Comparison of ENCODE assay signal across 8 mouse cellular contexts in genomic region chr4:142238486-142239239, GRCm38 (mm10). TPM values are rescaled to one million over a fixed set of nuclear protein-coding genes. Genes with fewer than 3 reads are reported as not detected.
DNase-seq lines count a peak whose midpoint lies in the region; ATAC-seq and TF ChIP-seq lines count a peak whose summit lies in the region.

No protein-coding gene starts in this region.

- no peaks in the 10 kb centered on the region for H3K9me3 ChIP-seq in embryonic facial prominence, embryonic 10.5 days
- H3K9me3 ChIP-seq in heart, embryonic 10.5 days = no peaks in the 10 kb centered on the region
- no peaks in the 10 kb centered on the region for H3K9me3 ChIP-seq in limb, embryonic 14.5 days (ENCODE audit: control insufficient read depth, low read length)
- H3K9me3 ChIP-seq in midbrain, embryonic 14.5 days (ENCODE audit: control insufficient read depth, low read length) = no peaks in the 10 kb centered on the region
- H3K9me3 ChIP-seq in stomach, postnatal 0 days (ENCODE audit: control insufficient read depth, low read length) = no peaks in the 10 kb centered on the region

- 1% methylated on average over 69 of the region's 69 CpGs for WGBS in embryonic facial prominence, embryonic 10.5 days
- WGBS in heart, embryonic 10.5 days = under 1% methylated on average over 69 of the region's 69 CpGs
- 0% methylated on average over 51 of the region's 69 CpGs for WGBS in limb, embryonic 14.5 days
- under 1% methylated on average over 69 of the region's 69 CpGs for WGBS in midbrain, embryonic 14.5 days
- WGBS in stomach, postnatal 0 days = under 1% methylated on average over 69 of the region's 69 CpGs

- peak; percentile 66 for ATAC-seq in limb, embryonic 14.5 days (ENCODE audit: low FRiP score, low read depth)
- ATAC-seq in midbrain, embryonic 14.5 days (ENCODE audit: low FRiP score, low TSS enrichment) = peak; percentile 29; the same call in 1 of the 2 replicates
- peak; percentile 53 for ATAC-seq in stomach, postnatal 0 days (ENCODE audit: low FRiP score, low TSS enrichment)

- H3K4me3 ChIP-seq in embryonic facial prominence, embryonic 10.5 days = peak overlapping the region; percentile 77
- peak overlapping the region; percentile 82 for H3K4me3 ChIP-seq in heart, embryonic 10.5 days
- peak overlapping the region; percentile 73 for H3K4me3 ChIP-seq in limb, embryonic 14.5 days (replicated peaks; ENCODE audit: low read length)
- H3K4me3 ChIP-seq in midbrain, embryonic 14.5 days (replicated peaks; ENCODE audit: low read depth, low read length) = peak overlapping the region; percentile 57
- peak overlapping the region; percentile 55 for H3K4me3 ChIP-seq in stomach, postnatal 0 days (ENCODE audit: low read depth, low read length)

- TF ChIP-seq EP300 in stomach, postnatal 0 days (optimal IDR thresholded peaks at IDR 0.05) = no peak

- peaks cover 68% of the 10 kb centered on the region for H3K4me1 ChIP-seq in embryonic facial prominence, embryonic 10.5 days
- H3K4me1 ChIP-seq in heart, embryonic 10.5 days = peaks cover 47% of the 10 kb centered on the region
- peaks cover 34% of the 10 kb centered on the region for H3K4me1 ChIP-seq in limb, embryonic 14.5 days (ENCODE audit: control insufficient read depth, insufficient read depth, low read length)
- peaks cover 19% of the 10 kb centered on the region for H3K4me1 ChIP-seq in midbrain, embryonic 14.5 days (ENCODE audit: control insufficient read depth, insufficient read depth, low read length)
- H3K4me1 ChIP-seq in stomach, postnatal 0 days (replicated peaks; ENCODE audit: control insufficient read depth, insufficient read depth) = no peaks in the 10 kb centered on the region

- peaks cover 8% of the 10 kb centered on the region for H3K27me3 ChIP-seq in embryonic facial prominence, embryonic 10.5 days (replicated peaks; ENCODE audit: low read depth, poor library complexity, severe bottlenecking)
- H3K27me3 ChIP-seq in heart, embryonic 10.5 days (ENCODE audit: insufficient read depth, poor library complexity, severe bottlenecking) = no peaks in the 10 kb centered on the region
- no peaks in the 10 kb centered on the region for H3K27me3 ChIP-seq in limb, embryonic 14.5 days (ENCODE audit: control insufficient read depth, insufficient read depth, low read length)
- H3K27me3 ChIP-seq in midbrain, embryonic 14.5 days (ENCODE audit: control insufficient read depth, insufficient read depth, low read length) = peaks cover 7% of the 10 kb centered on the region; the same call in 1 of the 2 replicates
- no peaks in the 10 kb centered on the region for H3K27me3 ChIP-seq in stomach, postnatal 0 days (ENCODE audit: control insufficient read depth, insufficient read depth, low read length)

- peak overlapping the region; percentile 95 for H3K4me2 ChIP-seq in limb, embryonic 14.5 days (replicated peaks; ENCODE audit: low read depth, low read length, severe bottlenecking)
- peak overlapping the region; percentile 99 for H3K4me2 ChIP-seq in midbrain, embryonic 14.5 days (ENCODE audit: low read length)
- H3K4me2 ChIP-seq in stomach, postnatal 0 days (replicated peaks; ENCODE audit: low read depth) = peak overlapping the region; percentile 93

- no peak for TF ChIP-seq POLR2A in limb, embryonic 14.5 days (IDR thresholded peaks at IDR 0.05; ENCODE audit: borderline replicate concordance, extremely low read depth, insufficient read depth, insufficient read length)

- H3K27ac ChIP-seq in embryonic facial prominence, embryonic 10.5 days (replicated peaks) = peak overlapping the region; percentile 87
- H3K27ac ChIP-seq in heart, embryonic 10.5 days = peak overlapping the region; percentile 91
- H3K27ac ChIP-seq in limb, embryonic 14.5 days (replicated peaks; ENCODE audit: low read depth, low read length) = peak overlapping the region; percentile 70
- H3K27ac ChIP-seq in midbrain, embryonic 14.5 days (replicated peaks; ENCODE audit: low read depth, low read length) = no peak overlapping the region
- peak overlapping the region; percentile 81 for H3K27ac ChIP-seq in stomach, postnatal 0 days (replicated peaks)

- H3K36me3 ChIP-seq in embryonic facial prominence, embryonic 10.5 days (replicated peaks) = 0 out of 2 replicates have a peak, but pooled peaks cover 4% of the 10 kb centered on the region
- no peaks in the 10 kb centered on the region for H3K36me3 ChIP-seq in heart, embryonic 10.5 days
- no peaks in the 10 kb centered on the region for H3K36me3 ChIP-seq in limb, embryonic 14.5 days (ENCODE audit: control insufficient read depth, insufficient read depth, low read length)
- H3K36me3 ChIP-seq in midbrain, embryonic 14.5 days (ENCODE audit: control insufficient read depth, insufficient read depth, low read length) = no peaks in the 10 kb centered on the region
- H3K36me3 ChIP-seq in stomach, postnatal 0 days (ENCODE audit: control insufficient read depth, insufficient read depth, low read length) = no peaks in the 10 kb centered on the region

- TF ChIP-seq CTCF in stomach, postnatal 0 days (IDR thresholded peaks at IDR 0.05; ENCODE audit: low read depth) = peak; percentile 58

- H3K9ac ChIP-seq in limb, embryonic 14.5 days (ENCODE audit: low read depth, low read length, severe bottlenecking) = peak overlapping the region; percentile 74
- peak overlapping the region; percentile 68 for H3K9ac ChIP-seq in midbrain, embryonic 14.5 days (replicated peaks; ENCODE audit: low read length)
- peak overlapping the region; percentile 76 for H3K9ac ChIP-seq in stomach, postnatal 0 days (ENCODE audit: low read length)

- DNase-seq in gastrocnemius, adult 18-20 months (ENCODE audit: low spot score) = peak; percentile 36
- no peak for DNase-seq in gastrocnemius, adult 8-10 months (ENCODE audit: low spot score in 2 of 2)
- peak; percentile 75 for DNase-seq in embryonic facial prominence, embryonic 10.5 days (ENCODE audit: low spot score)
- no peak for DNase-seq in heart, embryonic 10.5 days (ENCODE audit: low spot score)
- peak; percentile 61 to 74 for DNase-seq in kidney, adult 8-10 months
- DNase-seq in limb, embryonic 14.5 days (ENCODE audit: low spot score) = no peak
- DNase-seq in midbrain, embryonic 14.5 days = peak; percentile 74
- DNase-seq in stomach, postnatal 0 days (ENCODE audit: low spot score) = peak; percentile 78

RNA-seq across cellular contexts. Expression of gene Kazn, which starts 0.5 kb away (rescaled TPM):
- 1 to 10 TPM; 1.6 to 2.5 TPM for total RNA-seq in gastrocnemius, adult 18-20 months (2021)
- 1 to 10 TPM; 1.3 to 1.9 (median 1.7) TPM for total RNA-seq in gastrocnemius, adult 8-10 months (2022)
- polyA plus RNA-seq in embryonic facial prominence, embryonic 10.5 days (2016; fragmentation: Nextera tagmentation; extraction: Ambion mirVana) = 13.3 and 13.8 TPM in 2 replicates
- 11.2 and 12.2 TPM in 2 replicates for polyA plus RNA-seq in heart, embryonic 10.5 days (2016; fragmentation: Nextera tagmentation; extraction: Ambion mirVana)
- polyA plus RNA-seq in limb, embryonic 14.5 days (2012; rRNA removed) = 31.3 and 43.4 TPM in 2 replicates
- polyA plus RNA-seq in limb, embryonic 14.5 days (2014; fragmentation: Nextera tagmentation; extraction: Ambion mirVana) = 12.7 and 14.0 TPM in 2 replicates
- 19.9 and 27.1 TPM in 2 replicates for polyA plus RNA-seq in midbrain, embryonic 14.5 days (2014; fragmentation: Nextera tagmentation; extraction: Ambion mirVana)
- 11.4 and 13.6 TPM in 2 replicates for polyA plus RNA-seq in stomach, postnatal 0 days (2015; fragmentation: Nextera tagmentation; extraction: Ambion mirVana)

Comparison
In these comparisons a context has a peak if more than half of its experiments do, and no peak if none do; other contexts are left out.
1. DNase-seq: peak in gastrocnemius, adult 18-20 months (single experiment), embryonic facial prominence, embryonic 10.5 days (single experiment), kidney, adult 8-10 months (2 of 2), midbrain, embryonic 14.5 days (single experiment) and stomach, postnatal 0 days (single experiment); none in gastrocnemius, adult 8-10 months (0 of 2), heart, embryonic 10.5 days (single experiment) and limb, embryonic 14.5 days (single experiment).
2. Peak in every context shown above with its lines, with median percentiles within 50 percentile points of each other: H3K4me3 ChIP-seq, ATAC-seq, H3K4me2 ChIP-seq and H3K9ac ChIP-seq.